Mouse (Mus musculus) thymus, adult 2 months (tissue): Measurements from ENCODE around the gene Gga2. TPM values are rescaled to one million over a fixed set of nuclear protein-coding genes. Genes with fewer than 3 reads are reported as not detected.

Source experiments
- DNase-seq: peaks from one replicate; pipeline ENCODE4 v3.0.0; 2021
- H3K27ac ChIP-seq: fragments of 200-500 bp; 2 replicates; pipeline ENCODE4 v1.5.1; 2012; ENCODE audit warnings: low read length, control low read depth; ENCODE audit not compliant: control insufficient read depth, insufficient read depth
- H3K27me3 ChIP-seq: fragments of 200-500 bp; 2 replicates; pipeline ENCODE4 v1.6.1; 2012; ENCODE audit warnings: mild to moderate bottlenecking, low read length, moderate library complexity, mixed read lengths; ENCODE audit not compliant: control insufficient read depth, insufficient read depth
- H3K36me3 ChIP-seq: fragments of 200-500 bp; 2 replicates; pipeline ENCODE4 v1.6.1; 2012; ENCODE audit warnings: mild to moderate bottlenecking, low read length, moderate library complexity; ENCODE audit not compliant: control insufficient read depth, insufficient read depth
- H3K4me1 ChIP-seq: fragments of 200-500 bp; replicated peaks from 2 replicates; pipeline ENCODE4 v1.6.1; 2012; ENCODE audit warnings: low read length; ENCODE audit not compliant: control insufficient read depth, insufficient read depth
- H3K4me3 ChIP-seq: fragments of 200-500 bp; 2 replicates; pipeline ENCODE4 v1.5.1; 2012; ENCODE audit warnings: mild to moderate bottlenecking, low read length, control low read depth, moderate library complexity; ENCODE audit not compliant: control insufficient read depth, insufficient read depth
- CTCF ChIP-seq: fragments of 200-500 bp; IDR thresholded peaks from 2 replicates; pipeline ENCODE4 v1.5.1; 2012; ENCODE audit warnings: mild to moderate bottlenecking, control low read depth, low read length, moderate library complexity, borderline replicate concordance; ENCODE audit not compliant: control insufficient read depth, poor library complexity, insufficient read depth; ENCODE audit errors: extremely low read depth
- POLR2A ChIP-seq: fragments of 200-500 bp; IDR thresholded peaks from 2 replicates; pipeline ENCODE4 v1.6.1; 2012; ENCODE audit warnings: mild to moderate bottlenecking, low read length, control low read depth, moderate library complexity; ENCODE audit not compliant: control insufficient read depth, poor library complexity, insufficient read depth; ENCODE audit errors: extremely low read depth
- WGBS: fragments of 180-500 bp; shearing (Covaris S2); methylation state at CpG from one replicate; pipeline ENCODE4 v1.1.7; 2018; 5-methylcytosine and 5-hydroxymethylcytosine counted together
- polyA plus RNA-seq: library from polyadenylated mRNA; depleted of rRNA; stranded (reverse); fragments of >200 nt; gene quantifications from 2 replicates; pipeline ENCODE4 v1.2.3, GENCODE M21; 2012

Gene Gga2
- polyA plus RNA-seq, 1 experiment = 35.4 TPM

GRCm38 (mm10) chr7:121971698-121972097 is 49.3 kb downstream of the Gga2 start:
- TF ChIP-seq POLR2A (no peak), CTCF (no peak)
- H3K27me3 ChIP-seq = no peaks in the 10 kb centered on the region
- H3K27ac ChIP-seq = no peak overlapping the region
- H3K4me1 ChIP-seq = peaks cover 5% of the 10 kb centered on the region; the same call in 1 of the 2 replicates
- H3K4me3 ChIP-seq = no peak overlapping the region
- H3K36me3 ChIP-seq = no peaks in the 10 kb centered on the region
- no peak for DNase-seq
- WGBS = 40% methylated on average over 3 of the region's 3 CpGs

GRCm38 (mm10) chr7:121970250-121970649 is 50.8 kb downstream of the Gga2 start:
- TF ChIP-seq CTCF (no peak), POLR2A (no peak)
- WGBS = 91% methylated on average over 9 of the region's 9 CpGs
- no peak overlapping the region for H3K27ac ChIP-seq
- no peak for DNase-seq
- no peak overlapping the region for H3K4me3 ChIP-seq
- no peaks in the 10 kb centered on the region for H3K27me3 ChIP-seq
- H3K4me1 ChIP-seq = peaks cover 5% of the 10 kb centered on the region; the same call in 1 of the 2 replicates
- no peaks in the 10 kb centered on the region for H3K36me3 ChIP-seq

- Histone ChIP-seq H3K4me1 (peaks cover 5% of the 10 kb centered on the region; the same call in 1 of the 2 replicates), H3K4me3 (no peak overlapping the region), H3K27me3 (no peaks in the 10 kb centered on the region), H3K36me3 (no peaks in the 10 kb centered on the region), H3K27ac (no peak overlapping the region)
- peak; percentile 23 for DNase-seq
- TF ChIP-seq POLR2A = no peak
- TF ChIP-seq CTCF = no peak
- WGBS = 71% methylated on average over 9 of the region's 9 CpGs
Measured at GRCm38 (mm10) chr7:121968816-121969215, 52.2 kb downstream of the Gga2 start.

GRCm38 (mm10) chr7:121968242-121968641 is 52.8 kb downstream of the Gga2 start:
- Histone ChIP-seq H3K4me1 (peaks cover 5% of the 10 kb centered on the region; the same call in 1 of the 2 replicates), H3K36me3 (no peaks in the 10 kb centered on the region), H3K4me3 (no peak overlapping the region), H3K27me3 (no peaks in the 10 kb centered on the region), H3K27ac (no peak overlapping the region)
- TF ChIP-seq POLR2A = no peak
- TF ChIP-seq CTCF = no peak
- no peak for DNase-seq
- 95% methylated on average over 8 of the region's 8 CpGs for WGBS

GRCm38 (mm10) chr7:121966169-121966568 is 54.9 kb downstream of the Gga2 start:
- no peak for DNase-seq
- no peak for TF ChIP-seq POLR2A
- no peak for TF ChIP-seq CTCF
- H3K4me3 ChIP-seq = no peak overlapping the region
- peaks cover 5% of the 10 kb centered on the region; the same call in 1 of the 2 replicates for H3K4me1 ChIP-seq
- WGBS = 88% methylated on average over 7 of the region's 7 CpGs
- no peak overlapping the region for H3K27ac ChIP-seq
- no peaks in the 10 kb centered on the region for H3K27me3 ChIP-seq
- H3K36me3 ChIP-seq = no peaks in the 10 kb centered on the region

- H3K4me1 ChIP-seq = peaks cover 2% of the 10 kb centered on the region; the same call in 1 of the 2 replicates
- no peak overlapping the region for H3K4me3 ChIP-seq
- peak; percentile 22 for DNase-seq
- H3K27me3 ChIP-seq = no peaks in the 10 kb centered on the region
- no peaks in the 10 kb centered on the region for H3K36me3 ChIP-seq
- no peak for TF ChIP-seq CTCF
- TF ChIP-seq POLR2A = no peak
- 83% methylated on average over 6 of the region's 6 CpGs for WGBS
- H3K27ac ChIP-seq = no peak overlapping the region
Measured at GRCm38 (mm10) chr7:121963883-121964398, 57.1 kb downstream of the Gga2 start.

- WGBS = 86% methylated on average over 3 of the region's 3 CpGs
- TF ChIP-seq CTCF = no peak
- no peak for TF ChIP-seq POLR2A
Measured at GRCm38 (mm10) chr7:121962571-121962959, 58.5 kb downstream of the Gga2 start.

More at GRCm38 (mm10) chr7:121962571-121962959, 58.5 kb downstream of the Gga2 start:
- H3K27ac ChIP-seq = no peak overlapping the region
- no peaks in the 10 kb centered on the region for H3K27me3 ChIP-seq
- no peaks in the 10 kb centered on the region for H3K36me3 ChIP-seq
- DNase-seq = no peak
- no peak overlapping the region for H3K4me3 ChIP-seq
- H3K4me1 ChIP-seq = no peaks in the 10 kb centered on the region
